Mouse (Mus musculus) adrenal gland, adult (tissue): ENCODE results near the gene Lancl2.
A peak's percentile ranks its signal among the peaks of the same experiment; 100 is the strongest.

ENCODE experiments used
- DNase-seq, 2 experiments: peaks; one replicate each; pipeline ENCODE4 v3.0.0; 2022 to 2023; ENCODE audit warnings: low spot score in 1 of 2; ENCODE audit not compliant: inconsistent age in 2 of 2

Lancl2 gene

GRCm38 (mm10) chr6:57702376-57702742 is at the start of gene Lancl2:
Gene Lancl2 (plus strand): TSS chr6:57702540.
- no peak for DNase-seq

- no peak for DNase-seq
Observed at GRCm38 (mm10) chr6:57661295-57661694, 41.0 kb upstream of the Lancl2 start.

- no peak for DNase-seq
Observed at GRCm38 (mm10) chr6:57684156-57684555, 18.2 kb upstream of the Lancl2 start.

- DNase-seq, result peak; percentile 90 to 96
Observed at GRCm38 (mm10) chr6:57691467-57692261, 10.7 kb upstream of the Lancl2 start, which contains the start of gene Pyurf. Gene Pyurf (minus strand): TSS chr6:57692078.

- DNase-seq, result no peak
Observed at GRCm38 (mm10) chr6:57693116-57693515, 9.2 kb upstream of the Lancl2 start.

GRCm38 (mm10) chr6:57701686-57702085 is 654 bp upstream of the Lancl2 start:
- peak in 1 of 2 experiments; percentile 33 for DNase-seq

GRCm38 (mm10) chr6:57702743-57703499 is 581 bp downstream of the Lancl2 start:
- DNase-seq, result peak; percentile 98 to 99

- peak; percentile 21 to 55 for DNase-seq
Observed at GRCm38 (mm10) chr6:57703703-57704102, 1.4 kb downstream of the Lancl2 start.

GRCm38 (mm10) chr6:57706721-57707120 is 4.4 kb downstream of the Lancl2 start:
- peak in 1 of 2 experiments; percentile 41 for DNase-seq

GRCm38 (mm10) chr6:57711726-57712125 is 9.4 kb downstream of the Lancl2 start:
- DNase-seq, result no peak

GRCm38 (mm10) chr6:57721347-57721746 is 19.0 kb downstream of the Lancl2 start:
- DNase-seq, result no peak

GRCm38 (mm10) chr6:57742749-57743148 is 40.4 kb downstream of the Lancl2 start:
- DNase-seq, result no peak

- DNase-seq, result peak in 1 of 2 experiments; percentile 56
Observed at GRCm38 (mm10) chr6:57743333-57743732, 41.0 kb downstream of the Lancl2 start.

GRCm38 (mm10) chr6:57744123-57744522 is 41.8 kb downstream of the Lancl2 start:
- no peak for DNase-seq

- no peak for DNase-seq
Observed at GRCm38 (mm10) chr6:57744974-57745747, 42.8 kb downstream of the Lancl2 start.

- DNase-seq, result no peak
Observed at GRCm38 (mm10) chr6:57745748-57746129, 43.4 kb downstream of the Lancl2 start.

GRCm38 (mm10) chr6:57753962-57754759 is 51.8 kb downstream of the Lancl2 start:
- DNase-seq, result no peak

GRCm38 (mm10) chr6:57763054-57763453 is 60.7 kb downstream of the Lancl2 start:
- no peak for DNase-seq

GRCm38 (mm10) chr6:57765095-57765878 is 62.9 kb downstream of the Lancl2 start:
- peak; percentile 12 to 38 for DNase-seq

GRCm38 (mm10) chr6:57766287-57766686 is 63.9 kb downstream of the Lancl2 start:
- no peak for DNase-seq
